In genomic region chr10:77476907-77477306, GRCm38 (mm10) we compare ENCODE assay signal across 17 mouse cellular contexts.
"Had no signal": no experiment of that assay in that cellular context is flagged by ENCODE, and none has a peak within 500 bp of the region (broad histone marks: within the 10 kb centered on the region; RNA-seq: fewer than 3 reads in every experiment).

No protein-coding gene starts in this region.

- H3K4me1 ChIP-seq: lung, embryonic 15.5 days; midbrain, embryonic 13.5 days; midbrain, embryonic 15.5 days; neural tube, embryonic 12.5 days; stomach, embryonic 15.5 days had no signal

- ATAC-seq: lung, postnatal 0 days; midbrain, embryonic 13.5 days; midbrain, embryonic 15.5 days had no signal

- H3K9me3 ChIP-seq: lung, embryonic 15.5 days; midbrain, embryonic 13.5 days; midbrain, embryonic 15.5 days; neural tube, embryonic 12.5 days; stomach, embryonic 15.5 days had no signal

- H3K27ac ChIP-seq: lung, embryonic 15.5 days; macrophage; midbrain, embryonic 13.5 days; midbrain, embryonic 15.5 days; neural tube, embryonic 12.5 days; stomach, embryonic 15.5 days; stomach, postnatal 0 days had no signal

- H3K4me3 ChIP-seq: lung, embryonic 15.5 days; megakaryocyte, embryonic 14.5 days; midbrain, embryonic 13.5 days; midbrain, embryonic 15.5 days; neural tube, embryonic 12.5 days; stomach, embryonic 15.5 days had no signal

- H3K9ac ChIP-seq: lung, embryonic 15.5 days; midbrain, embryonic 13.5 days; midbrain, embryonic 15.5 days; neural tube, embryonic 12.5 days; stomach, embryonic 15.5 days had no signal

- H3K27me3 ChIP-seq: lung, embryonic 15.5 days; midbrain, embryonic 13.5 days; midbrain, embryonic 15.5 days; neural tube, embryonic 12.5 days; stomach, embryonic 15.5 days had no signal

- H3K4me2 ChIP-seq: lung, embryonic 15.5 days; midbrain, embryonic 11.5 days; midbrain, embryonic 13.5 days; midbrain, embryonic 15.5 days; neural tube, embryonic 12.5 days; stomach, embryonic 15.5 days had no signal

- DNase-seq: lung, adult 2 months; lung, postnatal 14 days; lung, postnatal 36 days; right cerebral cortex, postnatal 14 days; thymus, adult 2 months; thymus, postnatal 25 days; thymus, postnatal 4 days had no signal

- H3K36me3 ChIP-seq: lung, embryonic 15.5 days; midbrain, embryonic 13.5 days; midbrain, embryonic 15.5 days; neural tube, embryonic 12.5 days; stomach, embryonic 15.5 days had no signal
